Mouse (Mus musculus) left cerebral cortex, adult 8-10 months (tissue): Measurements from ENCODE around the gene Cbwd1. TPM values are rescaled to one million over a fixed set of nuclear protein-coding genes. Genes with fewer than 3 reads are reported as not detected.

Experiments used
- DNase-seq, 2 experiments: peaks; one replicate each; pipeline ENCODE4 v3.0.0; 2022; ENCODE audit warnings: low spot score in 2 of 2
- total RNA-seq, 4 experiments: library from RNA; stranded (reverse); gene quantifications; 2 replicates each; pipeline ENCODE4 v1.2.4; 2022

The Cbwd1 gene
- total RNA-seq, 4 experiments from 2014 or later: 12.2 to 15.8 (median 15.3) TPM

DNA sequence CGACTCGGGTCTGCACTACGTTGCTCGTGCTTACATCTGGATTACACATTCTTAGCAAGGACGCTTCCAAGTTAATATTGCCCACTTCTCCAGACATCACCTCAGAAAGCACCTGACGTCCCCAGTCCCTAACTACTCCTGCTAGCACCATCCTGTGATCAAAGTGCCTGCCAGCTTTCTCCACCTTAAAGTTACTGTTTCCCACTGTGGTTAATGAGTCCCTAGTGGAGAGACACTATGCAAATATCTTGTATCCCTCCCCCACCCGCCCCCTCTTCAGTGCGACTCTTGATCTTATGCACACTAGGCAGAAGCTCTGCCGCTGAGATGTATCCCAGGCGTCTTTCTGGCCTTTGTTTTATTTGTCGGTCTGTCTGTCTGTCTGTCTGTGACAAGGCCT is 16.6 kb upstream of the Cbwd1 start:
- DNase-seq: no peak

DNA sequence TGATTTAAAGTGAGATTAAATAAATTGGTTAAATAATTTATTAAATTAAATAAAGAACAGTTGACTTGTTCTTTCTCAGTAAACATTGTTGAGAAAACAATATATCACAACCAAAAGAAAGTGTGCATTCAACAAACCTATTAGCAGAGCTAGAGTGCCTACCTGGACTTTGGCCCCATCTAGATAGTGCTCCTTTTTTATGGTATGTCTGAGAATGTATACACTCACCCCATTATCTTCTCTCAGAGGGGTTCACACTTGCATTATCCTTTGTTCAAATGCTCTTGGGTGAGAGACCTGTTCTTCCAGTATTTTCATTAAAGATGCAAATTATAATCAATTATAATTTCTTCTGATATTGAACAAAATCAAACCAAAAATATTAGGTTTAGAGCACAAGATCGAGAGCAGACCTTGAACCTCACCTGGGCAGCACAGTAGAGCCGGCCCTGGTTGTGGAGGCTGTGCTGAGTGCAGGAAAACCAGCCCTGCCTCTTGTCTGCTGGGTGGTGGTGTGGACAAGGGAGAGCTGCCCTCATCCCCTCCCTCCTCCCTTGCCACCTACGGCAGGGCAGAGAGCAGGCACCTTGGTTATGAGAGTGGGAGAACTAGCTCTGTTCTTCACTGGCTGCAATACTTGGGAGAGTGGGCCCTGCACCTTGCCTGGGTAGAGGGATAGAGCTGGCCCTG is 11.4 kb upstream of the Cbwd1 start:
- DNase-seq: no peak

GRCm38 (mm10) chr19:24971307-24971706 is 9.9 kb upstream of the Cbwd1 start:
- DNase-seq: no peak

DNA sequence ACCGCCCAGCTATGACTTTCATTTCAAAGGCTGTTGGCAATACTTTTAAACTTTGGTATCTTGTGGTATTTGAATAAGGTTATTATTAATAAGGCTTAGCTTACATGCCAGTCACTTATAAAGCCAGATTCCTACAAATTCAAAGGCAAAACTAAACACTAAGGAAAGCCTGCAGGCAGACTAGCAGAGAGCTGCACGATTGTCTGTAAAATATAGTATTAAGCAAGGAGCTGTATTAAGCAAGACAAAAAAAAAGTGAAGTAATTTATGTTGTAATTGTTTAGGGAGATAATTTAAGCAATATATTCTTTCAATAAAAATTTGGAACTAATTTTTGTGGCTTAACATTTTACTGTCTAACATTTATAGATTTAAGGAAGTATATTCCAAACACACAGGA is 5.5 kb upstream of the Cbwd1 start:
- no peak for DNase-seq

DNA sequence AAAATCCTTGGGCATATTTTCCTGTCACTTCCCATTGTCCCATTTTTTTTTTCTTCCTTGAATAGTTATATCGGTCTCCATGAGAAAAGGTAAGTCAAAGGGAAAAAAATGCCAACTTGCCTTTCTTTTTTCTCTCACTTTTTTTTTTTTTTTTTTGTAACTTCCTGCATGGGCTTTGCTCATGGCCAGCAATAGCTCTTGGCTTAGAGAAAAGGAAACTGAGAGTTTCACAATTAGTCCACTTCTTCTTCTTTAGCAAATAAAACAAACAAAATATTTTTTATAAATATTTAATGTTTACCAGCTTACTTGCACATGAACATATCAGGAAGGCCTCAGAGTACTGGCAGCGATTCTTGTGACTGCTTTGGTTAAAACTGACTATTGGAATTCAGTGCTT is 4.8 kb upstream of the Cbwd1 start:
- DNase-seq: no peak

- no peak for DNase-seq
These were observed 2.9 kb downstream of the Cbwd1 start for GRCm38 (mm10) chr19:24958531-24958930.

GRCm38 (mm10) chr19:24945521-24946262 is 15.7 kb downstream of the Cbwd1 start:
- DNase-seq: no peak

DNA sequence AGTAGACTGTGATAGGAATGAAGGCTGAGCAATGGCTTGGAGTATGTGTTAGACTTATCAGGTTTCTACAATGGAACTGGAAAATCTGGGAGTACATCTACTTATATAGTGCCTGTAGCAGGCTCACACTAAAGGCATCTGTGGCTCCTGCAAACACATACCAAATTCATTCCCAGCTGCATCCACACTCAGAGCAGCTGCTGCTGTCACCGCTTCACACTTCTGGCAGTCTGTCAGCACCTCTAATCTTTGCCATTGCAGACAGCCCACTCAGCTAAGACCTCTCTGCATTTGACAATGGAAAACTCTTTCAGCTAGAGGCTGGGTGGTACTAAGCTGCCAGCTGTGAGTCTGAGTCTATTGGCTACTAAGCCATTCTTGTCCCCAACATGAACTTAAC is 24.3 kb downstream of the Cbwd1 start:
- DNase-seq: no peak

- DNase-seq: no peak
These were observed 32.4 kb downstream of the Cbwd1 start for GRCm38 (mm10) chr19:24929041-24929440.

DNA sequence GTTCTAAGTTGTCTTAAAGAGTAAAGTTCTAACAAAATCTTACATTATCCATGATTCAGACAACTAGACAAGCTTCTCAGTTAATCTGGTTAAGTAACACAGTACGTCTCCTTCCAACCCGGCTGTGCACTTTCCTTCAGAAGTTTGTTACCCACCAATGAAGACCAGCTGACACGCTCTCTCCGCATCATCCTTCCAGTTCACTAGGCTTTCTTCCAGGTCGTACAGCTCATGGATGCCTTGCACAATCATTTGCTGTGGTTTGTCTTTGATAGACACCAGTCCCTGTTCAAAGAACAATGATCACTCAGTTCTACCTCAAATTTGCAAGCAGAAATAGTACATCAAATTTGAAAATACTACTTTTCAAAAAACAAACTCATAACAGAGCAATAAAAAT is 40.5 kb downstream of the Cbwd1 start:
- no peak for DNase-seq

- no peak for DNase-seq
These were observed 52.8 kb downstream of the Cbwd1 start for GRCm38 (mm10) chr19:24908385-24909155.

- DNase-seq: no peak
These were observed 53.8 kb downstream of the Cbwd1 start for GRCm38 (mm10) chr19:24907655-24908054.

GRCm38 (mm10) chr19:24902821-24903220 is 58.6 kb downstream of the Cbwd1 start:
- no peak for DNase-seq

GRCm38 (mm10) chr19:24902256-24902655 is 59.2 kb downstream of the Cbwd1 start:
- no peak for DNase-seq

DNA sequence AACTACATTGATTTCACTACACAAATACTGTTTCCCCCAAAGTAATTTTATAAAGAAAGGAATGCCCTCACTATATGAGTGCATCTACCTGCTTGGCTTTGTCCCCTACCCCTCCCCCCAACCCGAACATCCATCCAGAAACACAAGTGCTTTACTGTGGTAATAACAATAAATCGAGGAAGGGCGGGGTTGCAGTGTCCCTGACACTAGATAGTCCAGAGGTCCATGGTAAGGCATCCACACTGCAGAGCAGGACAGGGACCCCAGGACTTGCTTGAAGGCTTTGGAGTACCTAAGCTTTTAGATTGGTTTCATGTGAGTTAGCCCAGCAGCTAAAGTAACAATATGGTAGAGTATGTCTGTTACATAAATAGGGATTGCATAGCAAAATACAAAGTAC is 59.7 kb downstream of the Cbwd1 start:
- DNase-seq: no peak

- no peak for DNase-seq
These were observed 60.7 kb downstream of the Cbwd1 start, which contains the start of gene Foxd4 for GRCm38 (mm10) chr19:24900581-24901220. Foxd4 (minus strand) TSS chr19:24901197.

- DNase-seq: no peak
These were observed 61.5 kb downstream of the Cbwd1 start for GRCm38 (mm10) chr19:24899578-24900544.

GRCm38 (mm10) chr19:24898737-24899577 is 62.5 kb downstream of the Cbwd1 start:
- no peak for DNase-seq

DNA sequence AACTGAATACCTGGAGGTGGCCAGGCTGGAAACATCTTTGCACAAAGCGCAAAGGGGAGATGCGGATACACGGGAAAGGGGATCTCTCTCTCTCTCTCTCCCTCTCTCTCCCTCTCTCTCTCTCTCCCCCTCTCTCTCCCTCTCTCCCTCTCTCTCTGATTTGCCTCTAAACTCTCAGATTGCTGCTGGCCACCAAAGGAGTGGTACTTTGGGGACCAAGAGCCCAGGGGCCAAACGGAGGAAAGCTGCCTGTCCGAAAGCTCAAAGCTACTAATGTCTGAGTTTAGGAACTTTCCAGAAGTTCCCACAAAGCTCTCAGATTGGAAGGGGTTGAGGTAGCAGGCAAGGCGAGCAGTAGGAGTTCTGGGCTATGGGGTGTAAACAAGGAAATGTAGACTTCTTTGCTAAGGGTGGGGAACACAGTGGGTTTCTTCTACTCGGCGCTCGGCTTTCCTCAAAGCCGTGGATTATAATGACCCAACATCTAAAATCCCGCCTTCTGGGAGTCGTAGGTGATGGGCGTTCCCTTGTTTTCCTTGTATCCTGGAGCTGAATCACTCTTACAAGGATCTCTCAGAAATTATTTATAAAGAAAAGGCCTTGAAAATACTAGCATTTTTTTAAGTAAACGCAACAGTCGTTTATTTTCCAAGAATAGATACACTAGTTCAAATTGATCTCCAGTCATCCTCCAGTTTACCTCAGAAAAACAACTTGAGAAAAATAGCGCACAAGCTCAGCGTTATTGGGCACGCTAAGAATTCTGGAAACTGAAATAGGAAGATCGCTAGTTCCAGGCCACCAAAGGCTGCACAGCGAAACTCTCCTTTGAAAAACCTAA is 63.3 kb downstream of the Cbwd1 start:
- no peak for DNase-seq
